Mouse (Mus musculus): Measurements from ENCODE around the gene Emsy.

GRCm38 (mm10) chr7:98594731-98595130 lies 61.9 kb downstream of the Emsy start:
- TF ChIP-seq CTCF (IDR thresholded peaks at IDR 0.05; ENCODE audit: low read depth) (no peak), EP300 (IDR thresholded peaks at IDR 0.05; ENCODE audit: low read depth) (no peak)

Measured in heart, postnatal 0 days (tissue).